Mouse (Mus musculus): ENCODE measurements around the gene Wnt3a. TPM values are rescaled to one million over a fixed set of nuclear protein-coding genes. Genes with fewer than 3 reads are reported as not detected.

Gene Wnt3a
- polyA plus RNA-seq, 1 experiment from 2014 or later, result 8.0 TPM

GRCm38 (mm10) chr11:59282111-59282510 lies 8.4 kb downstream of the Wnt3a start:
- Histone ChIP-seq H3K9me3 (replicated peaks) (no peaks in the 10 kb centered on the region), H3K4me3 (no peak overlapping the region), H3K27ac (no peak overlapping the region), H3K4me2 (replicated peaks) (no peak overlapping the region), H3K36me3 (no peaks in the 10 kb centered on the region), H3K9ac (no peak overlapping the region), H3K4me1 (no peaks in the 10 kb centered on the region), H3K27me3 (peaks cover 45% of the 10 kb centered on the region)
- no peak for ATAC-seq (ENCODE audit: low FRiP score)
- WGBS, result 78% methylated on average over 5 of the region's 5 CpGs

DNA sequence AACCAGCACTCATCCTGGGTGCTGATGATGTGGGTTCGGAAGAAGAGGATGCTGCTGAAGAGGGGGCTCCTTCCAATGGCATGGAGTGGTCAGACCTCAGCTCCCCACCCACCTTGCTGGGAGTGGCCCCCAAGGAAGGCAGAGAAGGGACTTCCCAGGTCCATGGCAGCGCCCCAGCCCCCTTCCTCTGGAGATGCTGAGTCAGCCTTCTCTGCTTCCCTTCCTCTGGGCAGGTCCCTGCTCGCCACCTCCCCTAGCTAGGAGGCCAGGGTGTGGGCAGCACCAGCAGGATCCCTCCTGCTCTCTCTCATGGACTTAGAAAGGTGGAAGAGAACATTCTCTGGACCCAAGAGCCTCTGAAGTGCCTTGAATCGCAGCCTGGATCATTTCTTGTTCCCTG lies 12.5 kb downstream of the Wnt3a start:
- 72% methylated on average over 4 of the region's 4 CpGs for WGBS
- no peak for ATAC-seq (ENCODE audit: low FRiP score)
- H3K36me3 ChIP-seq, result no peaks in the 10 kb centered on the region

GRCm38 (mm10) chr11:59276877-59277276 lies 13.7 kb downstream of the Wnt3a start:
- Histone ChIP-seq H3K9ac (no peak overlapping the region), H3K4me2 (replicated peaks) (no peak overlapping the region), H3K27ac (no peak overlapping the region), H3K9me3 (replicated peaks) (no peaks in the 10 kb centered on the region), H3K36me3 (no peaks in the 10 kb centered on the region), H3K4me1 (no peaks in the 10 kb centered on the region), H3K27me3 (peaks cover 9% of the 10 kb centered on the region; the same call in 1 of the 2 replicates), H3K4me3 (no peak overlapping the region)
- no peak for ATAC-seq (ENCODE audit: low FRiP score)
- 42% methylated on average over 2 of the region's 2 CpGs for WGBS

More for the DNA sequence above, 12.5 kb downstream of the Wnt3a start:
- H3K27ac ChIP-seq, result no peak overlapping the region
- no peaks in the 10 kb centered on the region for H3K9me3 ChIP-seq (replicated peaks)
- H3K4me2 ChIP-seq (replicated peaks), result no peak overlapping the region
- H3K9ac ChIP-seq, result no peak overlapping the region
- H3K4me3 ChIP-seq, result no peak overlapping the region
- peaks cover 13% of the 10 kb centered on the region for H3K27me3 ChIP-seq
- no peaks in the 10 kb centered on the region for H3K4me1 ChIP-seq

- 71% methylated on average over 3 of the region's 3 CpGs for WGBS
- Histone ChIP-seq H3K9me3 (replicated peaks) (0 out of 2 replicates have a peak, but pooled peaks cover under 1% of the 10 kb centered on the region), H3K27me3 (0 out of 2 replicates have a peak, but pooled peaks cover 5% of the 10 kb centered on the region), H3K27ac (no peak overlapping the region), H3K4me2 (replicated peaks) (no peak overlapping the region), H3K36me3 (no peaks in the 10 kb centered on the region), H3K4me3 (no peak overlapping the region), H3K9ac (no peak overlapping the region), H3K4me1 (no peaks in the 10 kb centered on the region)
- no peak for ATAC-seq (ENCODE audit: low FRiP score)
Observed at GRCm38 (mm10) chr11:59274184-59274583, 16.4 kb downstream of the Wnt3a start.

DNA sequence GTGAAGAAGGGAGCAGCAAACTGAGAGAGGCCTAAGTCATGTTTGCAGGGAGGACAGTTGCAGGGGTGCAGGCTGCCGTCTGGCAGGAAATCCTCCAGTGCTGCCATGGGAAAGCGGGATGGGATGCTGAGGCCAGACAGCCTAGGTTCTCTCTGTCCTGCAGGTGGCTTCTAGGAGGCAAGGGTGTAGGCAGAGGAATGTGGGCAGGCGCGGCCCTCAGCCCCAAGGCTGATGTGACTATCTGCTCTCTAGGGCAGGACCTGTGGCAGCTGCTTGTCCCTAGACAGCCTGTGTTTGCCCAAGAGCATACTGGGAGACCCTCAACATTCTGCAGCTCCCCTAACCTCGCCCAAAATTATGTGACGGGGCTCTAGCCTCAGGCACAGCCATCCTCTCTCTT lies 23.8 kb downstream of the Wnt3a start:
- no peak for ATAC-seq (ENCODE audit: low FRiP score)
- H3K27ac ChIP-seq, result no peak overlapping the region
- H3K9ac ChIP-seq, result no peak overlapping the region
- H3K4me1 ChIP-seq, result peaks cover 22% of the 10 kb centered on the region
- no peak overlapping the region for H3K4me2 ChIP-seq (replicated peaks)
- 0 out of 2 replicates have a peak, but pooled peaks cover 7% of the 10 kb centered on the region for H3K9me3 ChIP-seq (replicated peaks)
- H3K4me3 ChIP-seq, result no peak overlapping the region
- no peaks in the 10 kb centered on the region for H3K36me3 ChIP-seq
- H3K27me3 ChIP-seq, result peaks cover 39% of the 10 kb centered on the region
- WGBS, result 29% methylated on average over 6 of the region's 6 CpGs

DNA sequence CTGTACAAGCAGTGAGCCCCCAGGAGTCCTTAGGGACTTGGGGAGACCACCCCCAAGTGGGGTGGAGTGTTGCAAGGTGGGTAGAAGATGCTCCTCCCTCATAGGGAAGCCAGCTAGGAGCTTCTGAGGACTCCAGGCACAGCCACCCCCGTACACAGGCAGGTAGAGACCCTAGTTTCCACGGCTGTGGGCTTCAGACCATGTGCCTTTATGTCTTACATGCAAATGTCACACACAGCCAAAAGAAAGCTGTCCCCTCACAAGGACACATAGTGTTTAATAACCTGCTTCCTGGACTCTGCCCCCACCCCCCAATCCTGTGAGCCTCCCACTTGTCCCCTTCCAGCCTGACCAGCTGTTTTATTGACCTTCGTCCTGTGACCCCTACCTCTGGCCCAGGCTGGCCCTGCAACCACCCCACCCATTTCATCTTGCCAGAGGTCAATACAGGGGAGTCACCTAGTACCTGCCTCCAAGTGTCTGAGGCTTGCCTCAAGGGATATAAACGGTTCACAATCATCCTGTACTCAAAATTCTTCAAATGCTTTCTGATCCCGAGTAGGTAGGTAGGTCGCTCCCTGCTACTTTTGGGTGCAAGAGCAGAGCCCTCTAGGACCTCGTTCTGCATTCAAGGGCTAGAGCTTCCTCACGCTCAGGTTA lies 25.3 kb downstream of the Wnt3a start:
- 0 out of 2 replicates have a peak overlapping the region, but pooled peaks have one; percentile 12 for H3K27ac ChIP-seq
- peaks cover 51% of the 10 kb centered on the region for H3K27me3 ChIP-seq
- no peak overlapping the region for H3K9ac ChIP-seq
- WGBS, result 52% methylated on average over 8 of the region's 8 CpGs
- H3K4me3 ChIP-seq, result no peak overlapping the region
- H3K36me3 ChIP-seq, result no peaks in the 10 kb centered on the region
- peaks cover 22% of the 10 kb centered on the region for H3K4me1 ChIP-seq
- no peak for ATAC-seq (ENCODE audit: low FRiP score)
- H3K9me3 ChIP-seq (replicated peaks), result 0 out of 2 replicates have a peak, but pooled peaks cover 7% of the 10 kb centered on the region
- no peak overlapping the region for H3K4me2 ChIP-seq (replicated peaks)

DNA sequence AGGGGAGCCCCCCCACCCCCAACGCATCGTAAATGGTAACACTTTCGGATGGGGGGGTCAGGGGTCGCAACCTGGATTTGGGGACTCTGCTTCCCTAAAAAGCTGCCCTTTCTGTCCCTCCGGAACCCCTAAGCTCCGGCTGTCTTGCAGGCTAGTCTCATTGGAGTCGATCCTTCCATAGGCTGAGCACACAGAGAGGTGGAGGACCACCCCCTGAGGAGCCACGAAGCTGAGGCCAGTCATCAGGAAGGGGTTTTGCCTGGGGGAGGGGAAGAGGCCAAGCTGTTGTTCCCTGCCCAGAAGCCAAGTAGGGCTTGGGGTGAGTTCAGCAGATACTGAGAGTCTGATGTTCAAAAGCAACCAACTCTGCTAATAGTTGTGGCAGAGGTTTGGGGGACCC lies 26.0 kb downstream of the Wnt3a start:
- peak overlapping the region; percentile 44; the same call in 1 of the 2 replicates for H3K27ac ChIP-seq
- H3K4me3 ChIP-seq, result peak overlapping the region; percentile 43
- WGBS, result 2% methylated on average over 8 of the region's 8 CpGs
- H3K9me3 ChIP-seq (replicated peaks), result 0 out of 2 replicates have a peak, but pooled peaks cover 7% of the 10 kb centered on the region
- H3K27me3 ChIP-seq, result peaks cover 58% of the 10 kb centered on the region
- H3K36me3 ChIP-seq, result no peaks in the 10 kb centered on the region
- peak overlapping the region; percentile 68 for H3K4me2 ChIP-seq (replicated peaks)
- peaks cover 22% of the 10 kb centered on the region for H3K4me1 ChIP-seq
- ATAC-seq (ENCODE audit: low FRiP score), result peak; percentile 55
- peak overlapping the region; percentile 71 for H3K9ac ChIP-seq

GRCm38 (mm10) chr11:59263870-59264563 lies 26.5 kb downstream of the Wnt3a start:
- H3K4me3 ChIP-seq, result peak overlapping the region; percentile 43
- H3K4me2 ChIP-seq (replicated peaks), result peak overlapping the region; percentile 68
- WGBS, result under 1% methylated on average over 56 of the region's 56 CpGs
- H3K9me3 ChIP-seq (replicated peaks), result 0 out of 2 replicates have a peak, but pooled peaks cover 5% of the 10 kb centered on the region
- peaks cover 22% of the 10 kb centered on the region for H3K4me1 ChIP-seq
- H3K27ac ChIP-seq, result peak overlapping the region; percentile 64
- ATAC-seq (ENCODE audit: low FRiP score), result peak; percentile 90
- H3K36me3 ChIP-seq, result no peaks in the 10 kb centered on the region
- H3K9ac ChIP-seq, result peak overlapping the region; percentile 71
- H3K27me3 ChIP-seq, result peaks cover 58% of the 10 kb centered on the region

- H3K9me3 ChIP-seq (replicated peaks), result no peaks in the 10 kb centered on the region
- H3K27ac ChIP-seq, result no peak overlapping the region
- no peak overlapping the region for H3K4me3 ChIP-seq
- H3K27me3 ChIP-seq, result peaks cover 54% of the 10 kb centered on the region
- H3K9ac ChIP-seq, result no peak overlapping the region
- no peak overlapping the region for H3K4me2 ChIP-seq (replicated peaks)
- peaks cover 22% of the 10 kb centered on the region for H3K4me1 ChIP-seq
- no peaks in the 10 kb centered on the region for H3K36me3 ChIP-seq
- no peak for ATAC-seq (ENCODE audit: low FRiP score)
Observed at GRCm38 (mm10) chr11:59262308-59262707, 28.2 kb downstream of the Wnt3a start.

- no peak for ATAC-seq (ENCODE audit: low FRiP score)
- H3K36me3 ChIP-seq, result no peaks in the 10 kb centered on the region
- 82% methylated on average over 10 of the region's 10 CpGs for WGBS
- H3K27ac ChIP-seq, result no peak overlapping the region
- H3K4me1 ChIP-seq, result peaks cover 19% of the 10 kb centered on the region
- no peak overlapping the region for H3K4me2 ChIP-seq (replicated peaks)
- no peak overlapping the region for H3K4me3 ChIP-seq
- no peak overlapping the region for H3K9ac ChIP-seq
- H3K27me3 ChIP-seq, result peaks cover 40% of the 10 kb centered on the region
- no peaks in the 10 kb centered on the region for H3K9me3 ChIP-seq (replicated peaks)
Observed at GRCm38 (mm10) chr11:59260706-59261493, 29.7 kb downstream of the Wnt3a start.

- peaks cover 14% of the 10 kb centered on the region for H3K4me1 ChIP-seq
- ATAC-seq (ENCODE audit: low FRiP score), result no peak
- H3K27ac ChIP-seq, result no peak overlapping the region
- no peak overlapping the region for H3K4me2 ChIP-seq (replicated peaks)
- no peak overlapping the region for H3K4me3 ChIP-seq
- 91% methylated on average over 7 of the region's 7 CpGs for WGBS
- no peaks in the 10 kb centered on the region for H3K36me3 ChIP-seq
- peaks cover 31% of the 10 kb centered on the region for H3K27me3 ChIP-seq
- no peak overlapping the region for H3K9ac ChIP-seq
- no peaks in the 10 kb centered on the region for H3K9me3 ChIP-seq (replicated peaks)
Observed at GRCm38 (mm10) chr11:59259647-59260046, 30.9 kb downstream of the Wnt3a start.

- Histone ChIP-seq H3K9me3 (replicated peaks) (no peaks in the 10 kb centered on the region), H3K9ac (no peak overlapping the region), H3K36me3 (no peaks in the 10 kb centered on the region), H3K27me3 (peaks cover 22% of the 10 kb centered on the region; the same call in 1 of the 2 replicates), H3K4me1 (no peaks in the 10 kb centered on the region), H3K4me3 (no peak overlapping the region), H3K27ac (no peak overlapping the region), H3K4me2 (replicated peaks) (no peak overlapping the region)
- ATAC-seq (ENCODE audit: low FRiP score), result no peak
- 79% methylated on average over 10 of the region's 10 CpGs for WGBS
Observed at GRCm38 (mm10) chr11:59248101-59248500, 42.5 kb downstream of the Wnt3a start.
